Mouse (Mus musculus): ENCODE measurements around the gene Khdc4. TPM values are rescaled to one million over a fixed set of nuclear protein-coding genes. Genes with fewer than 3 reads are reported as not detected.

The Khdc4 gene
- polyA plus RNA-seq, 1 experiment from 2014 or later: 109 TPM

Other genes starting within 250 kb of the Khdc4 start
- gene Sema4a, start 224.6 kb upstream of the Khdc4 start, polyA plus RNA-seq (2014; fragmentation: Nextera tagmentation; extraction: Ambion mirVana): 6.3 and 6.8 TPM in 2 replicates
- gene Lmna, start 175.8 kb upstream of the Khdc4 start, polyA plus RNA-seq (2014; fragmentation: Nextera tagmentation; extraction: Ambion mirVana): 17.9 and 21.2 TPM in 2 replicates
- 44.5 and 45.1 TPM in 2 replicates for gene Mex3a, start 153.4 kb upstream of the Khdc4 start, polyA plus RNA-seq (2014; fragmentation: Nextera tagmentation; extraction: Ambion mirVana)
- gene Rab25, start 137.5 kb upstream of the Khdc4 start, polyA plus RNA-seq (2014; fragmentation: Nextera tagmentation; extraction: Ambion mirVana): 0.25 and 0.86 TPM in 2 replicates
- 87.2 and 103 TPM in 2 replicates for gene Lamtor2, start 132.7 kb upstream of the Khdc4 start, polyA plus RNA-seq (2014; fragmentation: Nextera tagmentation; extraction: Ambion mirVana)
- 72.4 and 73.0 TPM in 2 replicates for gene Ubqln4, start 132.0 kb upstream of the Khdc4 start, polyA plus RNA-seq (2014; fragmentation: Nextera tagmentation; extraction: Ambion mirVana)
- gene Ssr2, start 109.9 kb upstream of the Khdc4 start, polyA plus RNA-seq (2014; fragmentation: Nextera tagmentation; extraction: Ambion mirVana): 154 and 157 TPM in 2 replicates
- 99.0 and 117 TPM in 2 replicates for gene Arhgef2, start 79.8 kb upstream of the Khdc4 start, polyA plus RNA-seq (2014; fragmentation: Nextera tagmentation; extraction: Ambion mirVana)
- gene Rxfp4, start 32.7 kb upstream of the Khdc4 start, polyA plus RNA-seq (2014; fragmentation: Nextera tagmentation; extraction: Ambion mirVana): 0.14 TPM in 1 of 2 replicates, not detected in the other
- gene Rit1, start 31.0 kb downstream of the Khdc4 start, polyA plus RNA-seq (2014; fragmentation: Nextera tagmentation; extraction: Ambion mirVana): 43.8 and 48.8 TPM in 2 replicates
- 178 and 180 TPM in 2 replicates for gene Syt11, start 89.4 kb downstream of the Khdc4 start, polyA plus RNA-seq (2014; fragmentation: Nextera tagmentation; extraction: Ambion mirVana)
- gene Gon4l, start 149.4 kb downstream of the Khdc4 start, polyA plus RNA-seq (2014; fragmentation: Nextera tagmentation; extraction: Ambion mirVana): 15.3 TPM in 2 replicates
- 50.6 and 50.9 TPM in 2 replicates for gene Msto1, start 228.2 kb downstream of the Khdc4 start, polyA plus RNA-seq (2014; fragmentation: Nextera tagmentation; extraction: Ambion mirVana)

Measured in midbrain, embryonic 11.5 days (tissue).